Mouse (Mus musculus): ENCODE data around the gene Gm20683.
A peak's percentile ranks its signal among the peaks of the same experiment; 100 is the strongest.

Gm20683 gene

DNA sequence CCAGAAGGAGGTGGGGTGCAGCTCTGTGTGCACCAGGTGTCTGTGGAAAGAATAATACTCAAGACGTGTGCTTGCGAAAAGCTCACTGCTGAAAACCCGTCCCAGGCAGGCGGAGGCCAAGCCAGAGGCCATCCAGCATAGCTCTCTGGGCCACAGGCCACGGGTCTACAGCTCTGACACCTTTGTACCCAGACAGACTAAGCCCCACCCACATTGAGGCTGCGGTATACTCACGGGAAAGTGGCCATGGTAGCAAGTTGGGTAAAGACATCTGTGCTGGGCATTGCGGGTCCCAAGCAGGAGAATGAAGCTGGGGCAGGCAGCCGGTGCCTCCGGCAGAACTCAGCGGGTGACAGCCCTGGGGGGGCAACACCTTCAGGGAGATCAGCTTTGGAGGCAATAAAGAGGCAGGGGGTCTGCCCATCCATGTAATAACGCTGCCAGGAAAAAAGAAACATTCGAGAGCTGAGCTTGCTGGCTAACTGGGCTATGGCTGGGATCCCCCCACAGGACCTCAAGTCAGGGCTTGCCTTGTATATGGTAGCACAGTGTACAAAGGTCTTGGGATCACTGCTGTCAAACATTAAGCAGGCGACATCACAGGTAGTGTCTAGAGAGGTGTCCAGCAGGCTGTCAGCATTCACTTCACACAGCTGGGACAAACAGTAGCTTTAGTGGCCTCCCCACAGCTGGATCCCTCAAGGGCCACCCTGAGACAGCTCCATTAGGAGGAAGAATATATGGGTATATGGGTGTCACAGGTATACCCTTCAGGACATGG is 1.9 kb downstream of the Gm20683 start:
- no peak for DNase-seq

DNA sequence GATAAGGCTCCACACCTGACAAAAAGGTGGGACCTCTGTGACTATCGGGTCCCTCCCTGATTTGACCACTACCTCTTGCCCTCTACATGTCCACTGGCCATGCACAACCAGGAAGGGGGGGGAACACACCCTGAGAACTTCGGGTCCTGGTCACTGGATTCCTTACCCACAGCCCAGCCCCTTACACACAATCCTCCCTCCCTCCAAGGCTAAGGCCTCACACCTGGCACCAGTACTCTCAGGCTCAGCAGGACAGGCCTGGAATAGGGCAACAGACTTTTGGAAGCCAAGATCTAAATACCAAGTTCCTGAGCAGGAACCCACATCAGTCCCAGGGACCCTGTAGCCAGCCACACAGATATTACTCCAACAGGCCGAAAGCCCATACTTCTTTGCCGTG is 2.7 kb downstream of the Gm20683 start:
- DNase-seq = no peak

DNA sequence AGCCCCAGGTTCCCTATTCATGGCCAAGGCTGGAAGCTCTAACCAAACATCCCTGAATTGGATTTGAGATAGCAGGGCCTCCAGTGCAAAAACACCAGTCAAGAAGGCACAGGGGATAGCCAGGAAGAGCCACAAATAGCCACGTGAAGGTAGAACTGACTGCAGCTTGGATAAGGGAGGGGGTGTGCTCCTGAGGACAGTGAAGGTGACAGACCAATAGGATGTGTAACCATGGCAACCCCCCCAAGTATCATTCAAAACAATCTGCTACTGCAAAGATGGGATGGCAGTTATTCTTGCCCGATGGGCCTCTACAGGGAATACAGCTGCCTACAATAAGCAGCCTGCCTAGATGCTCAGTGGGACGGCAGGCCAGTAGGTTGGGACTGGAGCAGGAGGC is 4.0 kb downstream of the Gm20683 start:
- no peak for DNase-seq

DNA sequence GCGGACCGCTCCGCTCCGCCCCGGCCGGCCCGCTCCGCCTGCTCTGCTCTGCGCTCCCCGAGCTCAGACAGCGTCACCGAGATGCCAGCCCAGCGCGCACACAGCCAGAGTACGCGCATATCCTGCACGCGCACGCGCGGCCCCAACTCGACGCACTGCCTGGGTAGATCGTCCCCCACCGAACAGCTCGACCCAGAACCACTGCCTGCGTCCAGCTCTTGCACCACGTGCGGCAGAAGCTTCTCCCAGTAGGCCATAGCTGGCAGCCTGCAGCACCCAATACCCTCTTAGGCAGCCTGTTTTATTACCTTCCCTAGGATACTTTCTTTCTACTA is 4.5 kb downstream of the Gm20683 start, which contains the start of gene Rhbdl1:
Gene Rhbdl1 (minus strand): TSS at position 220 of the 335 bp plus-strand sequence.
- DNase-seq = peak; percentile 90

DNA sequence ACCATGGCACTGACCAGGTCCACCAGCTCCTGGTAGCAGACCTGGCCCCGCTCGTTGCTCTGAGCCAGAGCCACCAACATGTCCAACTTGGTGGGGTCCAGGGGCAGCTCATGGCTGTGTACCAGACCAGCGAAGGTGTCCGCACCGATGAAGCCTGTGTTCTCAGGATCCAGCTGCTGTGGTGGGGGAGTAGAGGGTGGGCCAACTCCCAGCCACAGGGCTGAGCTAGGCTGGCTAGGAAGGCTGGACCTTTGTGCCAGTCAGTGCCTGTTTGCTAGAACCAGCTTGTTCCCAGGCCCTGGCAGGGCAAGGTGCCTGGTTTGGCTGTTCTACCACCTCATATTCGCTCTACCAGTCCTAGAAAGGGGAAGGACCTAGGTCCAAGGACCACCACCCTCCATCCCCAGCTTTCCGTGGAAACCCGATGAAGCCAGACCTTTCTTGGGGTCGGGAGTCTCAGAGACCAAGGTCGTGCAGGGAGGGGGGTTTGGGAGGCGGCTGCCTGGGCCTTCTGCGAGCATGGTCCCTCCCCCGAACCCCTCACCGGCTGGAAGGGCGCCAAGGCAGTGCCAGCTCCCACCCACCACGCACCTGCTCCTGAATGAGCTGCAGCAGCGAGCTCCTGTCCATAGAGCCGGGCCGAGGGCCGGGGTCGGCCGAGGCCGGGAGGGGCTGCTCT is 5.0 kb downstream of the Gm20683 start:
- no peak for DNase-seq

DNA sequence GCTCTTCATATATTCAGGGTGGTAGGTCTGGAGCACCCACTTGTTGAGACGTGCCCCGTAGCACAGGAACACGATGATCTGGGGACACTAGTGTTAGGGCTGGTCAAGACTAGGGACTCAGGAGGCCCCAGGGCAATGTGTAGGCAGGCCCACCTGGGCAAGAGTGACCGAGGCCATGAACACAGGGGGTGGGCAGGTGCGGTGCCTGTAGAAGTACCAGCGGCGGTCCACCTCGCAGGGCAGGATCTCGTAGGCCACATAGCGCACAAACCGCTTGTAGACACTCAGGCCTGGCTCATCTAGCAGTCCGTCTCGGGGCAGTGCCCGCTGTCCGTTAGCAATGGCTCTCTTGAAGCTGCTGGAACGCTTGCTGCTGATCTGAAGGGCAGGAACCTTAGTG is 5.7 kb downstream of the Gm20683 start:
- DNase-seq = no peak

DNA sequence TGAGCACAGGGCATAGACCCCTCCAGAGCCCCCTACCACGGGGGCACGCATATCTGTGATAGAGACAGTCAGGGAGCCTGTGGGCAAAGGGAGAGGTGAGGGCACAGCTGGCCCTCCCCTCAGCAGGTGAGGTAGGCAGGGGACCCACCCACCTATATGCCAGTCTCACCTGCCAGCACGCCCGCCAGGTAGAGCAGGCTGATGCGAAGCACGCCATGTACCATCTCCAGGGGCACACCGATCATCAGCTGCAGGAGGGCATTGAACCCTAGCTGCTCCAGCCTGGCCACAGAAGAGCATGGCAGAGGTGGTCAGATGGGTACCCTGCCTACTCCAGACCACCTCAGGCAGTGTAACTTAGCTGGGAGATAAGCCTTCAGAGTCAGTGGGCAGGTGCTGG is 6.3 kb downstream of the Gm20683 start:
- no peak for DNase-seq

DNA sequence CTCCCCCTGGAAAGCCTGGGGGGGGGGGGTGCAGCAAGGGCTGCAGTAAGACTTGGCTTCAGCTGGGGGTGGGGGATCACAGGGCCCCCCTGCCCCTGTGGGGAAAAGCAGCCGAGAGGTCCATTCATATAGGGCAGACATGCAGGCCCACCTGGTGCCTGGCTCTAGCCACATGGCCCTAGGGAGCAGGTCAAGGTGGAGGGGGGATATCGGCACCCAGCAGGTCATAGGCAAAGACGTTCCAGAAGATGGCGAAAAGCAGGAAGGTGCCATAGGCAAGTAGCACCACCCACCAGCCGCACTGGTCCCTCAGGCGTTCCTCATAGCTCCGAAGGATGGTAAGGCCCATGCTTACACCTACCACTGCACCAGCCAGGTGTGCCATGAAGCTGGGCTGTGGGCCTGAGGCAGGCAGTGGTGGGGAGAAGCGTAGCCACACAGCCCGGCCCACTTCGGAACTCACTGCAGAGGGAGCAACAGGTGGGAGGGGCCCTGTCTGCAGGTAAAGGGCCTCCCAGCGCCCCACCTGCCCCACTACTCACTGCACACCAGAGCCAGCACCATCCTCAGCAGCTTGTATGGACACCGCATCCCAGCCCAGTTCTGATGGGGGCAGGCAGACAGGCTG is 6.9 kb downstream of the Gm20683 start:
- DNase-seq = no peak

DNA sequence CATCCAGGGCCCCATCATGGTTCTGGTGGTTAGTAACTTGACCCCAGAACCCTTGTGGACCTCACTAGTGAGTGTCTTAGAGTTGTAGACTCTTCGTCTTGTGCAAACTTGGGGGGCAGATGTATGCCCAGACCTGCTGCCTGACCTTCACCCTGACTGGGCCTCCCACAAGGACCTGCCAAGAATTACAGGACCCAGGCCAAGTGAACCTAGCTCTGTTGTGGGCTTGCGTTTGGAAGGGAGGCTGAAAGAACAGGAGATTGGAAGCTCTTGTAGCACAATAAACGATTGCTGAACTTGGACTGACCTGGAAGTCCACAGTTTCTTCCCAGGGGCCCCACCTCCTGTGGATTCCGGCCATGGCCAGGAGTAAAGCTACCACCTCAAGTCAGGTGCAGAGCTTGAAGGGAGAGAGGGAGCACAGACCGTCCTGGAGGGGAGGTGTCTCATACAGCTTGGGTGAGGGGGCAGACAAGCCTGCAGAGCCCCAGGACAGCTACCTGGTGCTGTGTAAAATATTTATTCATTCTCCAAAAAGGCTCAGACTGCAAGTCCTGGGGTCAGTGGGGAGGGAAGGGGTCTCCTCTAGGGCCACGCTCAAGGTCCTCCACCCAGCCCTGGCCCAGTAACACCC is 7.5 kb downstream of the Gm20683 start:
- no peak for DNase-seq

DNA sequence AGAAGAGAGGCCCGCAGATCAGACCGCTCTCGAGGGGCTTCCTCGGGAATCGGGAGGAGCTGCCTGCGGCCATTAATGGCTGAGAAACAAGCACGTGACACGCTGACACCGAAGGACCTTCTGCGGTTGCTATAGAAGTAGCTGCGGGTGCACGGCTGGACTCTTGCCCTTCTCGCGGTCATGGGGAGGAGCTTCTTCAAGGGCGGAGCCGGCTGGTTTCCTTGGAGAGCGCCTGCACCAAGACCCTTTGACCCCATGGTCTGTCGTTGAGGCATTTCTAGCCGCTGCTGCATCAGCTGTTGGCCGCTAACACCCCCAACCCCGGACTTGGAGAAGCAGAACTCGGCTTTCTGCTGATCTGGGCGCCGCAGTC is 8.3 kb downstream of the Gm20683 start, which contains the start of gene Stub1:
Gene Stub1 (minus strand): TSS at position 114 of the 373 bp plus-strand sequence.
- DNase-seq = peak; percentile 85

DNA sequence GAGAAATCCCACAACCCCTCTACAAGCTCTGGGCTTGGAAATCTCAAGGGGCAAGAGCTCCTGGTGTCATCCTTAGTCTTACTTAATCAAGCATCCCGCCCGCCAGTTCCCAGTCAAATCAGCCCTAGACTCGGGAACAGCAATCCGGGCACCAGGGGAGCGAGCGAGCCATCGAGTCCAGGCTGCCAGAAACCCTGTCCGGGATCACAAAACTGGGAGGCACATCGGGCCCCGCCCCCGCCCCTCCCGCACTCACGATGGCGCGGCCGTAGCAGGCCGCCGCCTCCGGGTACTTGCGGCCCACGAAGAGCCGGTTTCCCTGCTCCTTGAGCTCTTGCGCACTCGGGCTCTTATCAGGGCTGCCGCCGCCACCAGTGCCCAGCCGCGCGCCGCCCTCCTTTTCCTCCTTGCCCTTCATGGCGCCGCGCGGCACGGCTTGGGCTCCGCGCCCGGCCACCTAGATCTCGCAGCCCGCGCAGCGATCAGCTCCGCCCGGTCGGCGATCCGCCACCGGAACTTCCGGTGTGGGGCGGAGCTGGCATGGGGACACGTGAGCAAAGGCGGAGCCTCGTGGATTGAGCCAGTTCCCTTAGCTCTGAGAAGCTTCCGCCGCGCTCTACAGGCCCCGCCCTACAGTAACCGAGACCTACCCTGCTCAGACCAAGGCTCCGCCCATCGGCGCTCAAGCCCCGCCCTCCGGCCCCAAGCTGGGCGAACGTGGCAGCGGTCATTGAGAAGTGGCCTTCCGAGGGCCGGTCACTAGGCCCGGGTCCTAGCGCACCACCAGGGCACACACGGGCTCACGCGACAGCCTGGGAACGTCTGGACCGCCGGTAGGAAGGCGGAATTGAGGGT is 8.9 kb downstream of the Gm20683 start:
- peak; percentile 99 for DNase-seq

DNA sequence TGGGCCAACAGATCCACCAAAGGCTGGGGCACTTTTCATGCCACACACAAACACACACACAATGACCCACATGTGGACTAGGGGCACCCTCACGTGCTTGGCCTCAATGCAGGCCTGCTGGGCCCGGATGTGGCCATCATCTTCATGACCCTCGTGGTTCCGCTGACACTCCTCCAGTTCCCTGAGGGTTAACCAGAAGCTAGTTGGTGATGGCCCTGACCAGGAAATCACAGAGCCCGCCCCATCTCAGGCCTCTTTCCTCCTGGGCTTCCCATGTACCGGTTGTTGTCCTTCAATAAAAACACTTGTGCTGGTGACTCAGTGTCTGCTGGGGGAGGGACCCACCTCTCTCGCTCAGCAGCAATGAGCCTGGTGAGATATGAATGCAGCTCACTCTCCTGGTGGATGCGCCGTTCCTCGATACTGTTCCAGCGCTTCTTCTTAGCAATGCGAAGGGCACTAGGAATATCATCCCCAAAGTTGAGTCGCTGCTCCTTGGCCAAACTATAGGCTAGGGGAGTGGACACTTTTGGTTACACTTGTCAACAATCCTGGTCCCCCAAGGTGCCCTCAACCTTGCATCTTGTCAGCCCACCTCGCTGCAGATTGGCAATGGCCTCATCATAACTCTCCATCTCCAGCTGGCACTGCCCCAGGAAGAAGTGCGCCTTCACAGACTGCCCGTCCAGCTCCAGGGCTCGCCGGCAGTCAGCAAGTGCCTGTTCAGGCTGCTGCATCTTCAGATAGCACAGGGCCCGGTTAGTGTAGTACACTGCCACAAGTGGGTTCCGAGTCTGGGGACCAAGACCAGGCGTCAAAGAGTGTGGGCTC is 9.9 kb downstream of the Gm20683 start:
- DNase-seq = no peak

DNA sequence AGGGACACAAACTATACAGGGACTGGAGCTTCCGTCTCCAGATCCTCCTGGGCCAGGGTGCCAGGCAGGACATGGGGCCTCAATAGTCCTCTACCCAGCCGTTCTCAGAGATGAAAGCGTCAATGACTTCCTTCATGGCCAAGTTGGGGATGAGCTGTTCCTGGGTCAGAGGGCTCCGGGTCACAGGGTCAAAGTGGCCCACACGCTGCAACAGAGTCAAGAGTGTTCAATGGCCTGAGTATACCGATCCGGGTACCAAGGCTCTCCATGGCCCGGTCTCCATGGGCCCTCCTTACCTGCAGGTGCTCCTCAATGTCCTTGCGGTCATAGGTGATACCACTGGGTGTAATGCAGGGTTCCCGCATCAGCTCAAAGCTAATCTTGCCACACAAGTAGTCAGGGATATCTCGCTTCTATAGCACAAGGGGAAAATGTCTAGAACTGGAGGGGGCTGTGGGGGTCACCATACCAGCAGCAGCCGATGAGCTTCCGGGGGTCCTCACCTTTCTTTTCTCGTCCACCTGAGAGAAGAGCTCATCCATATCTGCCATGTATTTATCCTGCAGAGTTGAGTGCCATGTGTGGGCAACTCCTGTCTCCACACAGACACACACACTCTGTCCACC is 10.6 kb downstream of the Gm20683 start:
- DNase-seq = no peak

DNA sequence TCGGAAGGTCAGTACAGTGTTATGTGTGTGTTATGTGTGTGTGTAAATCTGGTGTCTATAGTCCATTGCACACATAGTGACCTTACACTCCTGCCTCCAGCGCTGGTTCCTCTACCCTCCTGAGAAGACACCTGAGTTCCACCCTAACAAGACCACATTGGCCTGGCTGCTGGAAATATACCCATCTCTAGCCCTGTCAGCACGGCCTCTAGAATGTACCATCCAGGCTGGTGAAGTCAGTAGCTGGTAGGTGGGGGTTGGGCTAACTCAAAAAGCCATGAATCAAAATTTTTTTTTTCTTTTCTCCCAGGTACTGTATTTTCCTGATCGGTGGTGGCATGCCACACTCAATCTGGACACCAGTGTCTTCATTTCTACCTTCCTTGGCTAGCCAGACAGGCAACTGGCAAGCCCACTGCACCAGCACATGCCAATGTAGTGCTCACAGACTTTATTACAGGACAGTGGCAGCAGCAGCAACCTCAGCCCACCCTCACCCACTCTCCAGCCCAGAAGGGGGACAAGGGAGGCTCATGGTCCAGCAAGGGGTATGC is 11.3 kb downstream of the Gm20683 start:
- DNase-seq = no peak

DNA sequence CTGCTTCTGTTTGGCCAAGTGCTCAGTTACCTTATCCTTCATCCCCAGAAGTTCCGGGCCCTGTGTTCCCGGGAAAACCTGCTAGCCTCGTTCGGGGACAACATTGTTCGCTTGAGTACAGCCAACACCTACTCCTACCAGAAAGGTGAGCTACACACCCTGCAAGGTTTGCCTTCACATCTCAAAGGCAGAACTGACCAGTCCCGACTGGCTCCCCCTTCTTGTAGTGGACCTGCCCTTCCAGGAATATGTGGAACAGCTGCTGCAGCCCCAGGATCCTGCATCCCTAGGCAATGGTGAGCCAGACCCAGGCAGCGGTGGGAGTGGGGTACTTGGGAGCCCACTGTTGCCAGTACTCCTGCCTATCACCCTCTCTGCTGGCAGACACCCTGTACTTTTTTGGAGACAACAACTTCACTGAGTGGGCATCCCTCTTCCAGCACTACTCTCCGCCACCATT is 12.0 kb downstream of the Gm20683 start:
- no peak for DNase-seq

DNA sequence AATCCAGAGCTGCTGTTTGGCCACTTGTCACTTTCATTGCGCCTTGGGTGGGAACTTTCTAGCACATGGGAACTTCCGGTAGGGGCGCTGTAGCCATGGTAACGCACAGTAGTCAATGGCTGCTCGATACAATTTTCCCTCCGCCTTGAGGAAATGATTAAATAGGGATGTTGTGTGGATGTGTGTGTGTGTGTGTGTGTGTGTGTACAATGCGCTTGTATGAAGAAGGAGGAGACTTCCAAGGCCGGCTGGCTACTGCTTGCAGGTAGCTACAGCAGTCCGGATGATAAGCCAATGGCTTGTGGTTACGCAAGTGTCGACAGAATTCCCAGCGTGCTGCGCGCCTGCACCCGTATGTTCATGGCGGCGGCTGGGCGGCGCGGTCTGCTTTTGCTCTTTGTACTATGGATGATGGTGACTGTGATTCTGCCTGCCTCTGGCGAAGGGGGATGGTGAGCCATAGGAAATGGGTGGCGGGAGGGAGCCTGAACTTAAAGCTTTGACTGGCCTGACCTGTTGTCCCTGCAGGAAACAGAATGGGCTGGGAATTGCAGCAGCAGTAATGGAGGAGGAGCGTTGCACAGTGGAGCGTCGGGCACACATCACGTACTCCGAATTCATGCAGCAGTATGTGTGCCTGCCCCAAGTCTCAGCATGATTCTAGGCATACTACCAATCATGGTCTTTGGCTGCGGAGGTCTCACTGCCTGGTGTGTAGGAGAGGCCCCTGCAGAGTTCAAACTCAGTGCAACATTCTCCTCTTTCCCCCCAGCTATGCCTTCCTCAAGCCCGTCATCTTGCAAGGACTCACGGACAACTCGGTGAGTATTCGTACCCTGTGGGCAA is 12.6 kb downstream of the Gm20683 start, which contains the start of gene Jmjd8:
Gene Jmjd8 (plus strand): TSS at position 156 of the 846 bp plus-strand sequence.
- peak; percentile 87 for DNase-seq

DNA sequence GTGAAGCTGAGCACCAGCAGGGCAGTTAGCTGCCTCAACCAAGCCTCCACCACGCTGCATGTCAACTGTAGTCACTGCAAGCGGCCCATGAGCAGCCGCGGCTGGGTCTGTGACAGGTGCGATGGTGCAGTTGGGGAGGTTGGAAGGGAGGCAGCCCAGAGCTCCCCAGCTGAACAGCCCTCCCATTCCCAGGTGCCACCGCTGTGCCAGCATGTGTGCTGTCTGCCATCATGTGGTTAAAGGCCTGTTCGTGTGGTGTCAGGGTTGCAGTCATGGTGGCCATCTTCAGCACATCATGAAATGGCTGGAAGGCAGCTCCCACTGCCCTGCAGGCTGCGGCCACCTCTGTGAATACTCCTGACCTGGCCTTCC is 13.4 kb downstream of the Gm20683 start:
- DNase-seq = no peak

DNA sequence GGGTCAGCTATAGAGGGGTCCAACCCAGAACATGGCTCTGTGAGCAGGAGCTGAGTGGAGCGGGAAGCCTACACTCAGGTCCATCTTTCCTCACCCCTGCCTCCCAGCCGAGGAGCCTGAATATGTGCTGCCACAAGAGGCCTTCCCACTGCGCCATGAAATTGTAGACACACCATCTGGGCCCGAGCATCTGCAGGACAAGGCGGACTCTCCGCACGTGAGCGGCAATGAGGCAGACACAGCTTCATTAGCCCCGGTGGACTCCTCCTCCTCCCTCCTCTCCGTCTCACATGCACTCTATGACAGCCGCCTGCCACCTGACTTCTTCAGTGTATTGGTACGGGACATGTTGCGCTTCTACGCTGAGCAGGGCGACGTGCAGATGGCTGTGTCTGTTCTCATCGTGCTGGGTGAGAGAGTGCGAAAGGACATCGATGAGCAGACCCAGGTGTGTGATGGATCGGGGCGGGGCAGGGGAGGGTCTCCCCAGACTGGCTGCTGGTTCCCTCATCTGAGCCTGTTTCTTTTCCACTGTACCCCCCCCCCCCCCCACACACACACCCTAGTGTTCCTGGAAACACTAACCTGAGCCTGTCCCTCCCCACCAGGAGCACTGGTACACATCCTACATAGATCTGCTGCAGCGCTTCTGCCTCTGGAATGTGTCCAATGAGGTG is 13.9 kb downstream of the Gm20683 start:
- DNase-seq = no peak

DNA sequence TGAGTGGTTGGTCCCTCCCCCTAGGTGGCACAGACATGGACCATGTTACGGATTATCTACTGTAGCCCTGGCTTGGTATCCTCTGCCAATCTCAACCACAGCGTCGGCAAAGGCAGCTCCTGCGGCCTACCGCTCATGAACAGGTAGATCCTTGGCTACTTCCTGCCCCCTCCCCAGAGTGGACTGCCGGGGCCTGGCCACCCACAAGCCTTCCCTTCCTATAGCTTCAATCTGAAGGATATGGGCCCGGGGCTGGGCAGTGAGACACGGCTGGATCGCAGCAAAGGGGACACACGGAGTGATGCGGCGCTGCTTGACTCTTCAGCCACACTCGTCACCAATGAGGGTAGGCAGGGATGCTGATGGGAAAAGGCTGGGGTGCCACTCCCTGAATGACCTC is 14.6 kb downstream of the Gm20683 start:
- no peak for DNase-seq

Data from right cerebral cortex, adult 18-20 months (tissue).